Mouse (Mus musculus) left cerebral cortex, postnatal 10 days (tissue): Measurements from ENCODE around the gene Nsmce3. TPM values are rescaled to one million over a fixed set of nuclear protein-coding genes. Genes with fewer than 3 reads are reported as not detected.

Source experiments
- DNase-seq, 2 experiments: peaks; one replicate each; pipeline ENCODE4 v3.0.0; 2021 to 2022; ENCODE audit warnings: low spot score in 2 of 2, mixed read lengths in 1 of 2; ENCODE audit errors: extremely low spot score in 1 of 2
- intact Hi-C: fragments of 180-260 bp; cut with DNase I; formaldehyde crosslinking; loops from one replicate; pipeline ENCODE4 v1.15.1; 2025
- total RNA-seq, 2 experiments: library from RNA; stranded (reverse); gene quantifications; 2 replicates each; pipeline ENCODE4 v1.2.3; 2021

Gene Nsmce3
- total RNA-seq, 2 experiments from 2014 or later = 12.3 to 15.3 TPM

DNA sequence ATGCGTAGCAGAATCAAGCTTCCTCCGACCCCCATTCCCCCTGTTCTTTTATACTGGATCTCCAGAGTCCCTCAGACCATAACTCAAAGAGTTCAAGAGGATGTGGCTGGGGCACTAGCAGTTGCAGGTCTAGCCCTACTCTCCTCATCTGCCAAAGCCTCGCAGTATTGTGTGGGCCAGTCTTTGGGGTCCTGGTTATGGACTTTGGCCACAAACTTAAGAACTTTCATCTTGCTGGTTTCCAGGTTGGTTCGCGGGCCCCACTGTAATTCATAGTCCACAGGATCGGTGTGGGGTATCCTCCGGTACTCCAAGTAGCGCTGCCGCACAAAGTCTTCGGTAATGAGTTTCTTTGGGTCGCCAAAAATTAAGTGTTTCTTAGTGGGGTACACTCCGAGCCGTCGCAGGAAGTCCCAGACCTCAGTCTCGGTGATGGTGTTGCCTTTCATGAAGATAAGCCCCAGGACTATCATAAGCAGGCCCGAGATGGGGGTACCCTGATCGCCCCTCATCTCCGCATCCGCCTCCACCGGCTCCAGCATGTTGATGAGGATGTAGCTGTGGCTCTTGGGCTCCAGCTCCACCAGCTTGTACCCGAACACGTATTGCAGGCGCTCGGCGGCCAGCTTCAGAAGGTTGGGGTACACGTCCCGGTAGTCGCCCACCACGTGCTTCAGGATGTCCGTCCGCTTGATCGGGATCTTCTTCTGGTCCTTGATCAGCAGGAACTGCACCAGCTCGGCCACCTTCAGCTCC, 632 bp downstream of the Nsmce3 start:
- peak in 1 of 2 experiments; percentile 29 for DNase-seq
- intact Hi-C loops = loop anchor here (10.0 kb wide), 1 partner anchor 283 kb away; the partner anchor contains the start of gene Fam189a1

DNA sequence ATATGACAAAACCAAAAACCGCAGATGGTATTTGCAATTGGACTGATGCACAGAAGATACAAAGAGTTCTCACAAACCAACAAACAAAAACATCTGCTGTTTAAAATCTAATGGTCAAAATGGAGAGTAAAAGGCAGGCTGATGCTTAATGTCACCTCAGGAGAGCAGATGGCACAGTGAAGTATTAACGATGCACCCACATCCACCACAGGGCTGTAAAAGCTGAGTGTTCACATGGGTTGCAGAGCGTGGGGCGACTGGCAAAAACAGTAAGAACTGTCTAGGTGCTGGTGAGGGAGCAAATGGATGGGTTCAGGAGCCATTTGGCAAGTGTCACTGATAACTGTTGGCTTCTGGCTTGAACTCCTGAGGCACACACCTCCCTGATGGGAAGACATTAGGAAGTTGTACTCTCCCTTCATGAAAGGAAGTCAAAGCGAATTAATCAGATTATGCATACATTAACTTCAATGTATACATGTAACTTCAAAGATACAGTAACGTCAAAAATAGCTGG, 3.2 kb downstream of the Nsmce3 start:
- intact Hi-C loops = loop anchor here (10.0 kb wide), 1 partner anchor 285 kb away; the partner anchor contains the start of gene Fam189a1

DNA sequence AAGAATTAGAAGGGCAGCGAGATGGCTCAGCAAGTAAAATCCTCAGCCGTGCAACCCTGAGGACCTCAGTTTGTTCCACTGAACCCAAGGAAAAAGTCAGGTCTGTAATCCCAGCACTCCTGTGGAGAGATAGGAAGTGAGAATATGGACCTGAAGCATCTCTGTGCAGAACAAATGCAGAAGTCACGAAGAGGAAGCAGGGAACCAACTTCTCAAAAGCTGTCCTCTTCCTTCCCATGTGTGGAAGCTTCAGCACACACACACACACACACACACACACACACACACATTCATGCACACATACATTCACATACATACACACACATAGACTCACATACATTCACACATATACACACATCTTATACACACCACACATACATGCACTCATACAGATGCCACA, 9.3 kb downstream of the Nsmce3 start:
- no peak for DNase-seq
- intact Hi-C loops = no loop called here

More for the DNA sequence above, 3.2 kb downstream of the Nsmce3 start:
- DNase-seq = no peak

DNA sequence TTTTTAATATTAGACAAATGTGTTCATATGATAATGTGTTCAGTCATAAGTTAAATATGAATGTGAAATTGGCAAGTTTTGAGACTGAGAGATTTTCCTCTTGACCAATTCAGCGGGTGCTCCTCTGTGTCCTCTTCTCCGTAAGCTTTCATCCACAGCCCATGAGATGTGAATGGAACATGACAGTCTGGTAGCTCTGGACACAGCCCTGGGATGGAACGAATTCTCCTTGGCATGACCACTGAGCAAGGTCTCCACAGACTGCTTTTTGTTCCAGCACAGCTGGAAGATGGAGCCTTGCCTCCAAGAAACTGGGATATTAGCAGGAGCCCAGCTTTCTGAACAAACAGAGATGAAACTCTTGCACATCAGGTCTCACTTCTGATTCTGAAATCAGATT, 9.8 kb downstream of the Nsmce3 start:
- no peak for DNase-seq
- intact Hi-C loops = no loop called here

DNA sequence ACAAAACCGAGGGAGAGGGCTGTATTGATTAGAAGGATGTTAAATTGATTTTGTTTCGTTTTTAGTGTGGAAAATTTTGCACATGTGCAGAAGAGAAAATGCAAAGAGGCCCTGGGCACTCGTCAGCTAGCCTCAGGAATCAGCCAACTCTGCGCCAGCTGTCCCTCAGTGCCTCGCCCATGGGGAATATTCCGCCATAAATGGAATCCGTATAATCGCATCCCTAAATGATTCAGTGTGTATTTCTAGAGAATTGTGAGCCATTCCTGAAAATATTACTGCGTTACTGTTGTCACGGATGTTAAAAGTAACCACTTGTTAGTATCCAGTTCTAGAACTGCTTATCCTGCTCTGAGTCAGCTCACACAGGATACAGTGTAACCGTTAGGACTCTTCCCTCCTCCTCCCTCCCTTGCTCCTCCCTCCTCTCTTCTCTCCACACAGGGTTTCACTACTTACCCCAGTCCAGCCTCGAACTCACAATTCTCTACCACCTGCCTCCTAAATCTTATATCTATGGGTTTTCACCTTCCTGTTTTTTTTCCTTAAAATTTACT, 16.2 kb downstream of the Nsmce3 start:
- DNase-seq = no peak
- intact Hi-C loops = no loop called here

DNA sequence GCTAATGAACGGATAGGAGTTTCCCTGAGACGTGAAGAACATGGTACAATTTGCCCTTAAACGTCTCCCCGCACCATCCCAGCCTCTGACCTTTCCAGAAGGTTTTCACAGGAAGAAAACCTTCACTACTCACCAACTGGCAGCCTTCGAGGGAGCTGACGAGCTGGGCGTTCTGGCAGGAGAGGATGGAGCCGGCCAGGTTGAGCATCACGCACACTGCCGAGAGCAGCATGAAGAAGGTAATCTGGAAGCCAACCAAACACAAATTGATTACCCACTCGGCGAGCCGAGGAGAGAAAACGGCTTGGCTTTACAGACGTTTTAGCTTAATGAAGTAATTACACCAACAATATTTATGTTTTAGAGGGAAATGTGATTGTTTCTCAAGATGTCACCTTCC, 16.8 kb downstream of the Nsmce3 start:
- DNase-seq = no peak
- intact Hi-C loops = no loop called here

DNA sequence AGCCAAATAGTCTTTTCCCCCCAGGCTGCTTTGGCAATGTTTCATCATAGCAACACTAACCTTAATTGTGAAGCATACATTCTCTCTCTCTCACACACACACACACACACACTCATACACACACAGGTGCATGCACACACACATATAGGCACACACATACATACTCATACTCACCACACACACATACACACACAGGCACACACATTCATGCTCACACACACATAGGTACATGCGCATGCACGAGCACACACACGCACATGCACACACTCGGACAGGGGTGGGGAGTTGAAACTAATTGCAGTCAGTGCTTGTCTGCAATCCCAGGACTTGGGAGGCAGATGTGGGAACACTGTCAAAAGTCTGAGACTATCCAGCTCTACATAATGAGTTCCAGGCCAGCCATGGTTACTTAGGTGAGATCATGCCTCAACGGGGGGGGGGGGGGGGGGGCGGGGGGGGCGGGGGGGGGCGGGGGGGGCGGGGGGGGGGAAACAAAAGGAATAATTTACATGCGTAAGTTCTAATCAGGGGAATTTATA, 17.3 kb downstream of the Nsmce3 start:
- intact Hi-C loops = no loop called here

DNA sequence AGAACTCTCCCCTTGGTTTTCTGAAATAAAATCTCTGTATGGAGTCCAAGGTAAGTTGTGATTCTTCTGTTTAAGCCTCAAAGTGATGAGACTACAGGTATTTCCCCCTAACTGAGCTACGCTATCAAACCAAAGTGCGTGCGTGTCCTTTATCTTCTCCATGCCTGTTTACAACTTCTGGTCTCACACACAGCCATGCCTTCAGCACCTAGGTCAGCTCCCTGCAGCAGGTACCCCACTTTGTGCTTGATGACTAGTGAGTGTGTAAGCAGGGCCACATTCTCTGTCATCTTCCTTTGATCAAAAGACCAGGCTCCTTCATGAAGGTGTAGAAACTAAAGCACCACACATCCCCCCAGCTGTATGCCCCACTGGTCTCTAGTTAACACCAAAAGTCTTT, 22.0 kb downstream of the Nsmce3 start:
- DNase-seq = no peak
- intact Hi-C loops = no loop called here

More for the DNA sequence above, 17.3 kb downstream of the Nsmce3 start:
- no peak for DNase-seq

DNA sequence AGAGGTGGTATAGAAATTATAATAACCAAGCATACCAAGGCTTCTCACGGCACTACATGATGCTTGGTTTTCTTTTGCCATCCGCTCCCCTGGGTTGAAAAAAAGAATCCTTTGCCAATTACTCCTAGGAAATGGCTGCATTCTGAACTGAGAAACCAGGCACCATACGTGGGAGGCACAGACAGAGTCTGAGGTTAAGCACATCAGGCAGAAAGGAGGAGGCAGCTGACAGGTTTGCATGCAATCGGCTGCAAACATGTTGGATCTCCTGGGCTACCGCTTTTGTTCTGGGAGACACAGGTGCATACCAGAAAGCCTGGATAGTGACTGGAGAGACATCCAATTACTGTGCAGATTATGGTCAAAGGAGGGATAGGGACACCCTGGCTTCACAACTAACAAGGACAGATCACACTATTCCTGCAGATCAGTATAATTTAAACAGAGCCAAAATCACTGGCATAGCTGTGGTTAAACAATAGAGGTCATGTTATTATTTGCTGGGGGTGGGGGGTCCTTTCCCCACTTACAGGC, 25.4 kb downstream of the Nsmce3 start:
- intact Hi-C loops = no loop called here
- DNase-seq = no peak

DNA sequence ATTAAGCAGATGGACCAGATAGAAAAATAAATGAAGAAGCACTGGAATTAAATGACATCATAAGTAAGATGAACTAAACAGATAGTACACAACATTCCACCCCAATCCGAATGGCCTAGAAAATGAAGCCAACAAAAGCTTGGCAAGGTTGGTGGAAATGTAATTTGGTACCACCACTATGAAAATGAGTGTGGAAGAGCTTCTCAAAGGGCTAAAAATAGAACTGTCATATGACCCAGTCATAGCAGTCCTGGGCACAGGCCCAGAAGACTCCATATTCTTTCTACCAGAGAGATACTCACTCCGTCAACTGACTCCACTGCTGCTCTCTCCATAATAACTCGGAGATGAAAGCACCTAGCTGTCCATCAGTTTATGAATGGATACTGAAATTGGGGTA, 26.7 kb downstream of the Nsmce3 start:
- intact Hi-C loops = no loop called here
- DNase-seq = no peak

DNA sequence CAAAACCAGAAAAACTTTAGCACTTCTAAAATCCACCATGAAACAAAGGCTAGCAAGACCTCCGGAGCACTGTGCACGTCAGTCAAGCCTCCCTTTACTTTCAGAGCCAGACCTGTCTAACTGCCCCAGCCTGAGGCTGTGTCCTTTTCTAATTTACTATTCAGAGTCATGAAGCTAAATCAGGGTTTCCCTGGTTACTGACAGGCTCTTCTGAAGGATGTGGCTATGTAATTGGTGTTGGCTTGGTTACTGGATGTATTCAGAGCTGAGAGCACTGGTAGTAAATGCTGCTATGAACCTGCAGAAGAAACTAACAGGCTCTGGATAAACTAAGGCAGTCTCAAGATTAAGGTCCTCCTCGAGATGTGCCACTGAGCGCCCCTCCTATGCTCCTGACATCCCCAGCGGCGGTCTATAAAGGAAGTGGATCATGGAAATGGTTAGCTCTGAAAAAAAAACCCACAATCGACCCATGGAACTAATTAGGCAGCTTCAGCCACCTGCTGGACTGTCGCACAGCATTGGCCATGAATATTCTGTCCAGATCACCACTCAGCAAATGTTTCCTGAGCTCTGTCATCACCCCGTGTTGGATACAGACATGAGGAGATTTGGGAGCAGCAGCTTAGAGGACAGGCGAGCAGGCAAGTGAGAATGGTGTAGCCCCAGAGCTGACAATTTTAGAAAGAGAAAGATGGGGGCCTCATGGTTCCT, 31.7 kb downstream of the Nsmce3 start:
- intact Hi-C loops = no loop called here
- no peak for DNase-seq

DNA sequence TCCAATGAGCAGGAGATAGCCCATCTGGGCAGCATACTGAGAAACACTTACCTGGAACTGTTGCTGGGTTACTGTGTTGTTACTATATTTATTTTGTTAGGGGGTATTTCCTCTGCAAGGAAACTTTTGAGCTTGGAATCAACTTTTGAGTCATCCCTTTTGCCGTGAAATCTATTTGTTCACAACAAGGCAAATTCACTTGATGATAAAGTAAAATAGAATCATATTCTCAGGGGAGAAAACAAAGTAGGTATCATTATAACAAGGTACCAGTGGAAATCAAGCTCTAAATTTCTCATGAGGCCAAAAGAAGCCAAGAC, 32.3 kb downstream of the Nsmce3 start:
- no peak for DNase-seq
- intact Hi-C loops = no loop called here

DNA sequence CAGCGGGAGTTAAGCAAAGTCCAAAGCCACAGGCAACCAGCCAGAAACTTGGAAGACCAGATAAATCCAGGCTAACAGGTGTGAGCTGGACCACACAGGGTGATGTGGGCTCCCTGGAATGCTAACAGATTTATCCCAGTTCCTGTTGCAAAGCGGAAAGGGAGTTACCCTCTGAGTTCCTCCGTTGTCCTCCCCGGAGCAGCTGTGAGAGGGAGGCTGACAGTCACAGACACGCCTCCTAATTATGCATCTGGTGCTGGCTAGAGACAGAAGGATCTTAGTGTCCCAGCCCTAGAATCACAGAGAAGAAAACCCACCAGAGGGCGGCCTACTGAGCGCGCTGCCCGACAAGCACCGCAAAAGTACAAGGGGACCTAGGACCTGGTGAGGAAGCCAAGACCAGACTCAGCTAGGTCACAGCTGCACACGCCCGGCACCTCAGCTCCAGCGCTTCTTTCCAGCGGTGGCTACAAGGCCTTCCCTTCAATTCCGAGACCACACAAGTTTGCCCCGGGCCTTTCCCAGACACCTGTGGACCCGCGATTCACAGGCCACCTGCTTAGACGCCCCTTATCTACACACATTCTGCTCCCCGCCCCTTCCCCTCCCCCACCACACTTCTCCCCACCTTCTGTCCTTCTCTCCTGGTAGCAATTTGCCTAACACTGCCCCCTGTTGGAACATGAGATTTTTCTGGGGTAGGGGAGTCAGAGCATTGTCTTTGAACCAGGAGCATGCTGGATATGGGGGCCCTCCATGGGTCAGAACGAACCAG, 32.8 kb downstream of the Nsmce3 start:
- DNase-seq = peak; percentile 47 to 64
- intact Hi-C loops = no loop called here

DNA sequence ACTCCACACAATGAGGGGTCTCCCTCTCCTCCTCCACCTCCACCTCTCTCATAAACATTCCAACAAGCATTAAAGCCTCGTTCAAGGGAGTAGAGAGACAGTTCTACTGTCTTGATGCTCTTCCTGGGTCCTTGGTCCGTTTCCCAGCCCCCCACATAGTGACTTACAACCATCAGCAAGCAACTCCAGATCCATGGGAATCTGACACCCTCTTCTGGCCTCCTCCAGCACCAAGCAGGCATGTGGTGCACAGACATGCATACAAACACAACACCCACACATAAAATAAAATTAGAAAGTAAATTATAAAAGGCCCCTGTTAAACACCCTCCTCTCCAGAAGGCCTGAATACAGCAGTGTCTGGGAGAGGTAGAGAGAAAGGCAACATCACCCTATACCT, 33.5 kb downstream of the Nsmce3 start:
- intact Hi-C loops = no loop called here
- DNase-seq = no peak

DNA sequence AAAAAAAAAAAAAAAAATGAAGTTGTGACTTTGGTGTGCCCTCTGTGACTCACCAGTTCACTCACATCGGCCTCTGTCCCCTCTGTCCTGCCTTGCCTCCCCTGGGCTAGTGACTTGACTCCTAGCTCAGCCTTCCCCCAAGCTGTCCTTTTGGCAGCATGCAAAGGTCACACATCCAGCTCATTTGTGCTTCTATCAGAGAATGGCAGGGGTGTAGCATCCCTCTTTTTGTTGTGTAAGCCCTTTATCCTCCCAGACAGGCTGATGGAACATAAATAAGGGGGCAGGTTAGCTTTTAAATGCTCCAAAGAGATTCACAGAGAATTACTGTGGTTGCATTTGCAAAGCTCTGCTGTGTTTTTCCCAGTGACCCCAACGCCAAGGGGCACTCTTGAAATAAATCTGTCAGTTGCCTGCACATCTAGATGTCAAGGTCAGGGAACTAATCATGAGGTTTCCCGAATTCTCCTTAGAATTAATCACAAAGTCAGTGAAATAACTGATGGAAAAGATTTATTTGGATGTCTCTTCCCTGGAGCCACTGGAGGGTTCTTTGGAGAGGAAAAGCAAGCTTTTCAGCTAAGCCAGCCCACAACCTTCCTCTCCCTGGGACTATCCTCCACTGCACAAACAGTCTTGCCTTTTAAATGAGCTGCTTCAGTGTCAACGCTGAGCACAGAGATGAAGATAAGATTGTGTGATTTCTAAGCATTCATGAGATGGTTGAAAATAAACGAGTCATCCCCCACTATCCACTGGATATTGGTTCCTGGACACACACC, 42.4 kb downstream of the Nsmce3 start:
- no peak for DNase-seq
- intact Hi-C loops = no loop called here

DNA sequence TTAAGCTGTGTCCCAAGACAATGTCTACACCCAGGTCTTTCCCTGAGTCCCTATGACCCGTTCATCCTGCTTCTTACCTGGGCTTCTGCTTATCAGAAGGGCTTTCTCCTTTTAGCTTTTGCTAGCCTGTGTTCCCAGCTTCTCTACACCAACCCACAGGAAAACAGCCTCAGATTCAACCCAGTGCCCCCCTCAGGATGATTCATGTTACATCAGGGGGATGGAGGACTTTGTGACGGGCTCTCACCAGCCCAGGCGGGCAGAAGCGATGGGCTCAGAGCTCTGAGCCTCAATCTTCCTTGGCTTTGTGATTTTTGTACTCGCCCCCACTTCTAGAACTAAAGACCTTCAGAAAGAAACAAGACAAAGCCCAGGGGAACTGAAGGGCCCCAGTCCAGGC, 51.7 kb downstream of the Nsmce3 start:
- intact Hi-C loops = no loop called here
- DNase-seq = no peak

DNA sequence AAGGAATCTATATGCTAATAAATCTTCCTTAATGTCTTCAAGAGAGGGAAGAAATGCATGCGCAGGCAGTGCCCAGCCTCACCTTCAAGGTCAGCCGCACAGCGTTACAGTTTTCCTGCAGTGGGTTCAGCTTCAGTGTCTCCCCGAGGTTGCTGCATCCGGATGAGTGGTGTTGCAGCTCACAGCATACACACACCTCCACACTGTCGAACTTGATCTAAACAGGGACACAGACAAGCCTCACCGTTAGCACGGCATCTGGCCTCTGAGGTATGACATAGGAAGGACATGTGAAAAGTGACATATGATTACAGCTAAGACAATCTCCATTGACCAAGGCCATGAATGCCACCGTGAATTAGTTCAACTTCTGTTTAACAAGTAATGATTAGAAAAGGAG, 53.1 kb downstream of the Nsmce3 start:
- intact Hi-C loops = no loop called here
- no peak for DNase-seq
